In the genomic region with DNA sequence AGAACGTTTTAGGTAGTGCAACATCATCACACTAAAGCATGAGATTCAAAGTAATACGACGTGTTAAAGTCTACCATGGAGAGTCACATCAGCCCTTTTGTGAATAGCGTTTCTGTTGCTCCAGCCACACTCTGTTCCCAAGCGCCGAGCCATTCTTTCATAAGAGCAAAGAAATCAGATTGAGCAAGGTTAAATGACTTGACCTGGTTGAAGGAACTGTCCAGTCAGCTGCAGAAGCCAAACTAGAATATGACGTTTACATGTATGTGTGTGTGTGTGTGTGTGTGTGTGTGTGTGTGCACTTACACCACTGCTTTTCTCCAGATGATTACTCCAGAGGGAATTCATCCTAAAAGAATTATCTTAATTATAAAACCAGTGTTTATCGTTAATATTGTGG, we compare ENCODE assay signal across 23 mouse cellular contexts.
"Had no signal": no experiment of that assay in that cellular context is flagged by ENCODE, and none has a peak within 500 bp of the region (broad histone marks: within the 10 kb centered on the region; RNA-seq: fewer than 3 reads in every experiment).

No protein-coding gene starts in this region.

- H3K4me2 ChIP-seq: heart, embryonic 11.5 days; heart, embryonic 13.5 days; heart, embryonic 15.5 days; hindbrain, embryonic 13.5 days; hindbrain, embryonic 15.5 days; limb, embryonic 12.5 days had no signal

- H3K4me1 ChIP-seq: heart, embryonic 15.5 days; hindbrain, embryonic 15.5 days; limb, embryonic 10.5 days; limb, embryonic 12.5 days had no signal

- ATAC-seq: hindbrain, postnatal 0 days; intestine, embryonic 16.5 days had no signal

- H3K27me3 ChIP-seq: heart, embryonic 13.5 days; heart, embryonic 15.5 days; hindbrain, embryonic 13.5 days; hindbrain, embryonic 15.5 days; limb, embryonic 12.5 days had no signal

- H3K4me3 ChIP-seq: gastrocnemius, adult 2 months; heart, adult 2 months; heart, embryonic 13.5 days; heart, embryonic 15.5 days; hindbrain, embryonic 13.5 days; hindbrain, embryonic 15.5 days; layer of hippocampus, adult 2 months; left cerebral cortex, adult 2 months; limb, embryonic 10.5 days; limb, embryonic 12.5 days had no signal

- H3K9ac ChIP-seq: heart, embryonic 13.5 days; heart, embryonic 15.5 days; hindbrain, embryonic 13.5 days; hindbrain, embryonic 15.5 days; limb, embryonic 12.5 days had no signal

- H3K27ac ChIP-seq: gastrocnemius, adult 2 months; heart, embryonic 13.5 days; heart, embryonic 15.5 days; hindbrain, embryonic 13.5 days; hindbrain, embryonic 15.5 days; hindbrain, postnatal 0 days; layer of hippocampus, adult 2 months; left cerebral cortex, adult 2 months; limb, embryonic 10.5 days; limb, embryonic 12.5 days had no signal

- H3K36me3 ChIP-seq: heart, embryonic 13.5 days; heart, embryonic 15.5 days; hindbrain, embryonic 13.5 days; hindbrain, embryonic 15.5 days; limb, embryonic 10.5 days; limb, embryonic 12.5 days had no signal

- H3K9me3 ChIP-seq: heart, embryonic 13.5 days; heart, embryonic 15.5 days; hindbrain, embryonic 13.5 days; hindbrain, embryonic 15.5 days; limb, embryonic 10.5 days; limb, embryonic 12.5 days had no signal

- DNase-seq: gastrocnemius, adult 2 months; gastrocnemius, postnatal 10 days; gastrocnemius, postnatal 25 days; heart, adult 2 months; heart, postnatal 14 days; heart, postnatal 36 days; kidney, adult 11 months; kidney, adult 8-10 months; kidney, postnatal 10 days; kidney, postnatal 25 days; kidney, postnatal 4 days; liver had no signal
